Mouse (Mus musculus): ENCODE data around the gene Olfr876.
"Not testable (repeated sequence)": the region's sequence is repeated elsewhere in the genome, so short reads cannot be mapped to it uniquely, and the experiment has no call there.

The Olfr876 gene

GRCm38 (mm10) chr9:37802731-37803130, at the start of gene Olfr876:
Olfr876 (plus strand) TSS chr9:37803031.
- no peak for DNase-seq

DNA sequence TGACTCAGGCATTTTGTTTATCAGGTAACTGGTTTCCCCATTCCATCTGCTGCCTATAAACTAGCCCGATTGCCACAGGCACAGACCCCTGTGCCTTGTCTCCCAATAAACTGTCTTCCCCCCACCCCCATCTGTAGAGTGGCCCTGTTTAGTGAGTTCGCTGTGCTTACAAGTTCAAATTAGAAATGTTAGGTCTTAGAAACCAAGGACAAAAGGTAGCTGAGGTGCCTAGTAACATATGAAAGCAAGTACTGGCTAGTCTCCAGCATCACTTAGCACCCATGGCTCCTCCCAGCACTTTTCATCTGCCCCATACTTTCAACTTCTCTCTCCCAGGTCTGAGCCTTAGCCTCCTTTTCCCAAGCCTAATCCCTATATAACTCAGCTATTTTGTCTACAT, 41.1 kb upstream of the Olfr876 start:
- no peak for DNase-seq

DNA sequence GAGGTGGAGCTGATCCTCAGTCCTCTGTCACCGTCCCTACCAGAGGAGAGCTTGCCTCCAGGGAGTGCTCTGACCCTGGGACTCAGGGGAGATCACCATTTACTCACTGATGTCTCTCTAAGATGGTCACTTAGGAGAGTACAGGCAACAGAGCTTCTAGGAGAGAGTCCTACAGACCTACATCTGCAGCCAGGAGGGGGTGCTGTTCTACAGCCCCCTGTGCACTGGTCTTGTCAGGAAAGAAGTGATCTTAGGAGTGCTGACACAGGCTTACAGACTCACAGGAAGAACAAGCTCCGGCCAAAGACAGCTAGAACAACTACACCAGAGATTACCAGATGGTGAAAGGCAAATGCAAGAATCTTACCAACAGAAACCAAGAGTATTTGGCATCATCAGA, 40.3 kb upstream of the Olfr876 start:
- no peak for DNase-seq

DNA sequence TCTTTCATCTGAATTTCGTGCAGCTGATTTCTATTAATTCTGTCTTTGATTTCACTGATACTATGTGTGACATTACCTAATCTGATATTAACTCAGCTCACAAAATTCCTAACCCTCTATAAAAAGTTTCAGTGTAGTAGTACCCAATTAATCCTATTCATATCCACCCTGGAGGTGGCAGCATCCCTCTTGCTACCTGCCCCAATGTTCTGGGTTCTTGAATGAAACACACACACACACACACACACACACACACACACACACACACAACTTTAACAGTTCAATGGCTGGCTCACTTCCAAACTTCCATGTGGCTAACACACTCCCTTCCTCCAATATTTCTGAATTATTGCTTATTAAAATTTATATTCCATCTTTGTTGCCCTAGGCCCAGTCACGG, 32.2 kb upstream of the Olfr876 start:
- no peak for DNase-seq

DNA sequence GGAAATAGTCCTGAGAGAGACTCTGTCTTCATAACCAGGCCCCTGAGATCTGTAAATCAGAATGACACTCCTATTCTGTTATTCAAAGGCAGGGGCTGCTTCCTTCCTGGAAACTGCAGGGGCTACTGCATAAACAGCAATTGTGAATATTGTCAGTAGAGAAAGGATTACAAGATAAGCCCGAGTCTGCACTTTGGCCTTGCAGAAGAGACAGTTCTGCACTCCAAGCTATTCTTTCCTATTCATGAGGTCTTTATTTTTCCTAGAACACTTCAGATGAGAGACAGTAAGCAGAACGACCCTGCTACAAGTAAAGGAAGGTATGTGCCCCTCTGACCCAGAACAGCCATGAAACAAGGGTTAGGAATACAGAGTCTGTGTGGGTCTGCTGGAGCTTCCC, 31.1 kb upstream of the Olfr876 start, which contains the start of gene Olfr875:
Gene Olfr875 (plus strand): TSS at position 99 of the 400 bp plus-strand sequence.
- DNase-seq, result no peak

GRCm38 (mm10) chr9:37782766-37783260, 20.0 kb upstream of the Olfr876 start:
- no peak for DNase-seq

- DNase-seq, result not testable (repeated sequence)
Measured at GRCm38 (mm10) chr9:37783394-37784387, 19.1 kb upstream of the Olfr876 start.

DNA sequence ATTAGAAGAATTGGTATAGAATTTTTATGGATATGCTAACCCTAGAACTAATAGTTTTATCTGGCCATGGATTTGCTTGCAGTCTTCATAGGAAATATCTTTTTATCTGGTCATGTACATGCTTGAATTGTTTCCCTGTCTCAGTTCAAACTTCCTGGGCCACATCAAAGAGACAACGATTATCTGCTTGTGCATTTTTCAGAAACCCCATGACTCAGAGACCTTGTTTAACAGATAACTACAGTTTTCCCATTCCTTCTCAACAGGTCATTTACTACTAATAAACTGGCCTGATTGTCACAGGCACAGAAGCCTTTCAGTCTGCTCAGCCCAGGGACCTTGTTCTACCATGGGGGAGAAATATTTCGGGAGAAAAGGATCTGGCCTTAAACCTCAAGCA, 16.4 kb upstream of the Olfr876 start:
- DNase-seq, result no peak

DNA sequence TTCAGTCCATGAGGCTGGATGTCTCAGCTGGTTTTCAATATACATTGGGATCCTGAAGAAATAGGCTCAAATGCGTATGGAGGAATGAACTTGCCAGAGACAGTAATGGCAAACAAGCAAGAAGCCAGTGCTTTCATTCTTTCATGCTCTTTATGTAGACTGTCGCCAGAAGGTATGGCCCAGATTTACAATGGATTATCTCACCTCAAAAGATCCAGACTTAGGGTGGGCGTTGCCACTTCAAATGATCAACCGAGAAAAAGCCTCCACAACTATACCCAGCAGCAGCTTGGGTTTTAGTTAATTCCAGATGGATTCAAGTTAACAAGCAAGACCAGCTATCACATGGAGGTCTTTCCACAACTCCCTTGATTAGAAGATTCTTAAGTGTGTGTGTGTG, 776 bp upstream of the Olfr876 start:
- no peak for DNase-seq

- DNase-seq, result no peak
Measured at GRCm38 (mm10) chr9:37807235-37807634, 4.4 kb downstream of the Olfr876 start.

DNA sequence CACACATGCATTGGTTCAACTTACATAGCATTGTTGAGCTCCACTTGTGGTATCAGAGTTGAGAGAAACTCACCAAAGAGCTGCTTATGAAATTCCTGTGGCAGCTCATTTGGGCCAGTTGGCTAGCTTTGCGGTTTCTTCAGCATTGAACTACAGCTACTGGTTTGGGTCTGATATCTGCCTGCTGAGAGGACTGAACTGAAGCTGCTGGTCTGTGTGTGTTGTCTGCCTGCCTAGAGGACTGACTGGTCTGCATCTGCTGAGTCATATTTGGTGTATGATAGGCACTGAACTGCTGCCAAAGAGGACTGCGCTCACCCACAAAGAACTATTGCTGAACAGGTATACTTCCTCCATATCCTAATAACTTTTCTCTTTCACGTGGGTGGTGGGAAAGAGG, 5.6 kb downstream of the Olfr876 start:
- DNase-seq, result no peak

GRCm38 (mm10) chr9:37808976-37809375, 6.1 kb downstream of the Olfr876 start:
- DNase-seq, result no peak

DNA sequence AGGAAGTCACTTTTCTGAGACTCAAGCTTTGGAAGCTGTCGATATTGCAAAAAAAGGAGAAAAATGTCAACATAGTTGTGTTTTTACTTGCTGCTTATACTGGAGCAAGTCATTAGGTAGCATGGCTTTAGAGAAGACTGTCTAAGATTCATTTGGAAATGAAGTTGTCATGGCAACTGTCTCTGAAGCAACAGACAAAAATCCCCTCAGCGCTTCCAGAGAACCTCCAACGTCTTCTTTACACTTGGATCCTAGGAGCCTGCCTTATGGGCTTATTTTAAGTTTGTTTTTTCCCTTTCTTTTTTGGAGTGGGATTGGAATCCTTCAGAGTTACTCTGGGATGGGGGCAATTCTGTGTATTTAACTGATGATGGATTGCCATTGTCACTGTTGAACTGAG, 11.9 kb downstream of the Olfr876 start:
- no peak for DNase-seq

DNA sequence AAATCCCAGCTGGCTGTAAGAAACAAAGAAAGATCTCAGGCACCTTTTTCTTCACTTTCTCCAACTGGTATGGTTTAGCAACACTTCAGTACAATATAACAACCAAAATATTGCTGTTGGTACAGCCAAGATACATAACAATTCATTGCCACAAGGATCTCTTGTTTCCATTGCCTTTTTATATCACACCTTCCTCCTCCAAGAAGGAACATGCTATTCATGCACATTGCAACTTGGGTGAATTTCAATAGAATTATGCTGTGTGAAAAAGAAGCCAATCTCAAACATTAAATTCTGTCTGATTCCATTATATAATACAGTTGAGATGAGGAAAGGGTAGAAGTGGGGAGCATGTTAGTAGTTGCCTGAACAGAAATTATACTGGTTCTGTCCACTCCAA, 27.1 kb downstream of the Olfr876 start:
- no peak for DNase-seq

- DNase-seq, result no peak
Measured at GRCm38 (mm10) chr9:37833341-37833740, 30.5 kb downstream of the Olfr876 start.

- no peak for DNase-seq
Measured at GRCm38 (mm10) chr9:37849267-37849666, 46.4 kb downstream of the Olfr876 start.

- no peak for DNase-seq
Measured at GRCm38 (mm10) chr9:37853969-37854368, 51.1 kb downstream of the Olfr876 start, which contains the start of gene Olfr877. Olfr877 (plus strand) TSS chr9:37854269.

All from cerebellum, adult 11 months (tissue).